Mouse (Mus musculus): ENCODE data around the gene Ptprd.

DNA sequence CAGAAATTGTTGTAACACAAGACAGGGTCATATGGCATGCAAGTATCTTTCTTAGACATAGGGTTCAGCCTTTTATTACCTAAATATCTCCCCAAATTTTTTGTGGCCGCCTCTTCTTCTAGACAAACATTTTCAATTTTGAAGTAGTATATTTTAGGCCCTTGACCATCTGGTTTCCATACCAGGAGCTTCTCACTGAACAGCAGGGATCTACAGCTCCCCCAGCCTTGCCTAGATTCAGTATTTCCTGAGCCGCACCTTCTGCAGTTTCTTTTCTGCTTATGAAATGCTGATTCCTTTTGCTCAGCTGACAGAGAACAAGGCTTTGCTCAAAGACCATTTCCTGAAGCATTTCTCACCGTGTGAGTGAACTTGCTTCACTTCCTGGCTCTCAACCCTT is 1686.5 kb downstream of the Ptprd start:
- TF ChIP-seq MYOD1 (IDR thresholded peaks at IDR 0.05; ENCODE audit: control insufficient read depth, insufficient read length, low read depth), result no peak
- TF ChIP-seq USF1 (IDR thresholded peaks at IDR 0.05; ENCODE audit: low read depth), result no peak
- no peak for TF ChIP-seq CTCF (IDR thresholded peaks at IDR 0.05; ENCODE audit: control insufficient read depth, insufficient read depth, insufficient read length)
- no peak for TF ChIP-seq MAX (IDR thresholded peaks at IDR 0.05)
- no peak for TF ChIP-seq MYOG (IDR thresholded peaks at IDR 0.05; ENCODE audit: control insufficient read depth, extremely low read depth, insufficient read length)
